In the genomic region with DNA sequence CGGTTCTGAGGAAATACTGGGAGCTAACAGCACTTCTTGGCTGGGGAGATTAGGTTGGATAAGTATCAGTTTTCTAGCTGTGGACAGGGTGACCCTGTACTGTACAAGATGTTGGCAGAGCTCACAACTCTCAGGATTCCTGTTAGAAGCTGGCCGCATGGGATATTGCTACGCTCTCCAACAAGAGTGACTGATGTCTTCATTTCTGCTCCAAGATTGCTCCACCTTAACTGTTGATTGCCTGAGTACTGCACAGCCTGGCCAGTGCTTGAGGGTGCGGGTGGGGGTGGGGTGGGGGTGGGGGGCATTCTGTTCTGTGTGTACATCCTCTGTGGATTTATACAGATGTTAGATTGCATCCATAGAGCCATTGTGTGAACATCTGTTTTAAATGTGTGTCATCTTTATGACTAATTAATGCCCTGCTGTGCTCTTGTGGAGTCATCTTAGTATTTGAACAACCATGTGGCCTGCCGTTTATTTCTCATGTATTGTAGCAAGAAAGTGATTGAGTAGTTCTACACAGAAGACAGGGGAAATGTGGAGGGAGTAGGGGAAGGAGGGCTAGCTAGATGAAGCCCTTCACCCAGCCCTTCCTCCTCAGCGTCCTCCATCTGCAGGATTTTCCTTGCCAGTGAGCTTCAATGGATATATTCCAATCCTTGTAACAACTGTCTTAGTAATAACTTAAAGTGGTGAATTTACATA, we compare ENCODE assay signal across 10 mouse cellular contexts. TPM values are rescaled to one million over a fixed set of nuclear protein-coding genes. Genes with fewer than 3 reads are reported as not detected.
DNase-seq lines count a peak whose midpoint lies in the region; ATAC-seq lines count a peak whose summit lies in the region.
"Had no signal": no experiment of that assay in that cellular context is flagged by ENCODE, and none has a peak within 500 bp of the region (broad histone marks: within the 10 kb centered on the region; RNA-seq: fewer than 3 reads in every experiment).

No protein-coding gene starts in this region.

- H3K27ac ChIP-seq in heart, embryonic 11.5 days (ENCODE audit: low read depth, low read length): no peak overlapping the region
- H3K27ac ChIP-seq in hindbrain, embryonic 15.5 days (replicated peaks): no peak overlapping the region
- H3K27ac ChIP-seq in stomach, embryonic 15.5 days: 0 out of 2 replicates have a peak overlapping the region, but pooled peaks have one; percentile 9

- ATAC-seq in heart, embryonic 11.5 days (replicated peaks; ENCODE audit: insufficient number of reproducible peaks, low FRiP score, low TSS enrichment): no peak; the same call in 1 of the 2 replicates
- ATAC-seq in hindbrain, embryonic 15.5 days (ENCODE audit: low FRiP score, low read depth): peak; percentile 57; the same call in 1 of the 2 replicates
- peak; percentile 49; the same call in 1 of the 2 replicates for ATAC-seq in stomach, embryonic 15.5 days (ENCODE audit: insufficient read depth, low FRiP score, low read depth)

- DNase-seq in heart, adult 11 months: peak; percentile 94
- DNase-seq in ovary, adult 18-20 months (ENCODE audit: low spot score): peak; percentile 60
- DNase-seq in ovary, postnatal 14 days (ENCODE audit: low spot score): no peak
- DNase-seq in cerebellum, adult 18-20 months: no peak
- no peak for DNase-seq in cerebellum, postnatal 14 days
- DNase-seq: thymus, postnatal 14 days had no signal

- WGBS in heart, embryonic 11.5 days (ENCODE audit: insufficient replicate concordance): 65% methylated on average over 6 of the region's 6 CpGs
- WGBS in hindbrain, embryonic 15.5 days: 41% methylated on average over 6 of the region's 6 CpGs
- WGBS in stomach, embryonic 15.5 days: 40% methylated on average over 6 of the region's 6 CpGs

- H3K27me3 ChIP-seq in heart, embryonic 11.5 days (ENCODE audit: control insufficient read depth, insufficient read depth, low read length): no peaks in the 10 kb centered on the region
- no peaks in the 10 kb centered on the region for H3K27me3 ChIP-seq in hindbrain, embryonic 15.5 days
- no peaks in the 10 kb centered on the region for H3K27me3 ChIP-seq in stomach, embryonic 15.5 days (replicated peaks)
- H3K27me3 ChIP-seq: heart, embryonic 13.5 days had no signal

- no peak overlapping the region for H3K4me3 ChIP-seq in heart, embryonic 11.5 days (ENCODE audit: low read depth, low read length)
- H3K4me3 ChIP-seq in hindbrain, embryonic 15.5 days: no peak overlapping the region
- no peak overlapping the region for H3K4me3 ChIP-seq in stomach, embryonic 15.5 days (replicated peaks)
- H3K4me3 ChIP-seq: heart, embryonic 13.5 days had no signal

- no peak overlapping the region for H3K9ac ChIP-seq in heart, embryonic 11.5 days (ENCODE audit: low read depth, low read length)
- H3K9ac ChIP-seq in hindbrain, embryonic 15.5 days: no peak overlapping the region
- no peak overlapping the region for H3K9ac ChIP-seq in stomach, embryonic 15.5 days
- H3K9ac ChIP-seq: heart, embryonic 13.5 days had no signal

- H3K36me3 ChIP-seq in heart, embryonic 11.5 days (ENCODE audit: control insufficient read depth, insufficient read depth, low read length): no peaks in the 10 kb centered on the region
- no peaks in the 10 kb centered on the region for H3K36me3 ChIP-seq in hindbrain, embryonic 15.5 days
- no peaks in the 10 kb centered on the region for H3K36me3 ChIP-seq in stomach, embryonic 15.5 days
- H3K36me3 ChIP-seq: heart, embryonic 13.5 days had no signal

- no peaks in the 10 kb centered on the region for H3K9me3 ChIP-seq in heart, embryonic 11.5 days (replicated peaks; ENCODE audit: control insufficient read depth, low read length)
- H3K9me3 ChIP-seq in hindbrain, embryonic 15.5 days: no peaks in the 10 kb centered on the region
- H3K9me3 ChIP-seq in stomach, embryonic 15.5 days: no peaks in the 10 kb centered on the region
- H3K9me3 ChIP-seq: heart, embryonic 13.5 days had no signal

- H3K4me2 ChIP-seq in heart, embryonic 11.5 days: no peak overlapping the region
- H3K4me2 ChIP-seq in hindbrain, embryonic 15.5 days: no peak overlapping the region
- no peak overlapping the region for H3K4me2 ChIP-seq in stomach, embryonic 15.5 days
- H3K4me2 ChIP-seq: heart, embryonic 13.5 days had no signal

- peaks cover 12% of the 10 kb centered on the region for H3K4me1 ChIP-seq in heart, embryonic 11.5 days (ENCODE audit: control insufficient read depth, insufficient read depth, low read length)
- H3K4me1 ChIP-seq in hindbrain, embryonic 15.5 days (replicated peaks): peaks cover 5% of the 10 kb centered on the region; the same call in 1 of the 2 replicates
- H3K4me1 ChIP-seq in stomach, embryonic 15.5 days: peaks cover 11% of the 10 kb centered on the region

RNA-seq across cellular contexts. Expression of gene Plod2, which starts 19.0 kb away (rescaled TPM):
- 43.5 and 49.2 TPM in 2 replicates for polyA plus RNA-seq in heart, embryonic 11.5 days (2014; fragmentation: Nextera tagmentation; extraction: Ambion mirVana)
- 12.0 and 13.8 TPM in 2 replicates for polyA plus RNA-seq in hindbrain, embryonic 15.5 days (2015; fragmentation: Nextera tagmentation; extraction: Ambion mirVana)
- 39.4 and 41.4 TPM in 2 replicates for polyA plus RNA-seq in stomach, embryonic 15.5 days (2015; fragmentation: Nextera tagmentation; extraction: Ambion mirVana)

Comparison
In these comparisons a context has a peak if more than half of its experiments do, and no peak if none do; other contexts are left out.
1. DNase-seq: peak in heart, adult 11 months (single experiment) and ovary, adult 18-20 months (single experiment); none in ovary, postnatal 14 days (single experiment), cerebellum, adult 18-20 months (0 of 2) and cerebellum, postnatal 14 days (0 of 2).